Mouse (Mus musculus) c-Kit-positive CD71-negative TER-119-negative erythroid progenitor cells, embryonic 14.5 days (primary cell): ENCODE data around the gene Prkcz.

Source experiments
- DNase-seq: peaks from one replicate; pipeline ENCODE4 v3.0.0-alpha.2; 2013; ENCODE audit warnings: low read depth

The Prkcz gene

DNA sequence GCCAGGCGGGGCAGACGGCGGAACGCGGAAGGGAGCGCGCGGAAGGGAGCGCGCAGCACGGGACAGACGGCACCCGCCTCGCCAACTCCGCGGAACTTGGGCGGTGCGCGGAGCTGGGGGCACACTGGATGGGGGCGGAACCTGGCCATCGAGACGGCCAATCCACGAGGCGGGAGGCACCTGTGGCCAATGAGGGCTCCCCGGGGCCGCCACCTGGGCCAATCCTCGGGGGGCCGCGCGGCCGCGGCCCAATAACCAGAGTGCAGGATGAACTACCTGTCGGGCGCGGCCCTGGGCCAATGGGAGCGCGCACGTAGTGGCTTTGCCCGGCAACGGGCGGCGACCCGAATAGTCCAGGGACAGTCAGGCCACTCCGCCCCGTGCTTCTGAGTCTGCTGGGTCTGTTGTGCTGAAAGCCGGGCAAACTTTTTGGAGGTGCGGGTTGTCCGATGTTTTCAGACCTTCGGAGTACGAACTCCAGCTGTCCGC is at the start of gene Prkcz:
Gene Prkcz (minus strand): TSS at position 59 of the 489 bp plus-strand sequence.
- DNase-seq: no peak

DNA sequence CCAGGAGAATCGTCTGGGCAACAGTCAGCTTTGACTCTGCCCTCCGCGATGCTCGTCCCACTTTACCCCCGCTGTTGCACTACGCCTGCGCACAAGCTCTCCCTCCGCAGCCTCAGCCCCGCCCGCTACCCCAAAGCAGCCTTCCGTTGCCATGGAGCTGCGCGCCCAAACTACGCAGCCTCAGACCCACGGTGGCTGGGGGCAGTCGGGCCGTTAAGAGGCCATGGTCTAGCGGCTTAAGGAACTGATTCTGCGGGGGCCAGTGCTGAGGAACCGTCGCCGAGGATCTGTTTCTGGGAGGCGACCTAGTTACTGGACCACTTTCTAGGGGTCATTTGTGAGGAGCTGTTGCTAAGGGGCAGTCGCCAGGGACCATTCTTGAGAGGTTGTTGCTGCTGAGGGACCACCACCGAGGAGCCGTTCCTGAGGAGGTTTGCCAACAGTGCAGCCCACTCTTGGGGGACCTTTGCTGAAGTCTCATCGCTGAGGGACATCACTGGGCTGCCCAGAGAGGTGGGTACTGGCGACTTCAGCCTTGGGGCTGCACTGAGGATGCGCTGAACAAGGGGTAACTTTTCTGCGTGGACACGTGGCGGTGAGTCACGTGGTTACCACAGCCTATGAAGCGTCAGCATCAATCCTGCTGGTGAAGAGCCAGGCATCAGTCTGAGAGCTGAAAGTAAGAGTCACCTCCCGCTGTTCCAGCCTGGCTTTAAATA is 48.1 kb upstream of the Prkcz start, which contains the start of gene Cfap74:
Gene Cfap74 (plus strand): TSS at position 133 of the 719 bp plus-strand sequence.
- peak; percentile 26 for DNase-seq

DNA sequence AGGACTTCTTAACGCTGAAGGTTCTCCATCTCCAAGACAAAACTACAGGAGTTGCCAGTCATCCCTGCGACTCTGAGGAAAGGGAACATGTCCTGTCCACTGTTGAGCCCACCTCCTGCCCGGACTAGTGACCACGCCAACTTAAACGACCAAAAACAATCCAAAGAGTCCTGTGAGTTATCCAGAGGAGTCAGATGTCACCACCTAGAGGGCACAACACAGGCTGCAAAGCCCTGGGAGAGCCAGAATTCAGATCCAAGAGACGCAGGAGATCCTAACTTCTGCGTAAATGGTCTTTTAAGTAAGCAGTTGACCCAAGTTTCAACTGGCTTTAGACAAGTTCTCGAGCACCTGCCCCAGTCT is 47.5 kb upstream of the Prkcz start:
- DNase-seq: no peak

DNA sequence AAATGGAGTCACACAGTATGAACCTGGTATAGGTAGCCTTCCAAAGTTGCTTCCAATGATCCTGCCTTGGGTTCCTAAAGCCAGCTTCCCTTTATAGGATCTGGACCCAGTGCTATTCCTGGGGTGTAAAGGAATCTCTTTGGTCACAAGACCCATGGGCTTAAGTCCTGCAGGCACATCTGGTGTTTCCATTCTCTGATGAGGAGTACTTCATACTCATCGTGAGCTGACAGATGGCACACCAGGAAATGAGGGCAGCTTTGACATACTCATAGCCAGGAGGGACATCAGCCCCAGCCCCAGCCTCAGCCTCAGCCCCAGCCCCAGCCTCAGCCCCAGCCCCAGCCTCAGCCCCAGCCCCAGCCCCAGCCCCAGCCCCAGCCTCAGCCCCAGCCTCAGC is 41.3 kb upstream of the Prkcz start:
- no peak for DNase-seq

DNA sequence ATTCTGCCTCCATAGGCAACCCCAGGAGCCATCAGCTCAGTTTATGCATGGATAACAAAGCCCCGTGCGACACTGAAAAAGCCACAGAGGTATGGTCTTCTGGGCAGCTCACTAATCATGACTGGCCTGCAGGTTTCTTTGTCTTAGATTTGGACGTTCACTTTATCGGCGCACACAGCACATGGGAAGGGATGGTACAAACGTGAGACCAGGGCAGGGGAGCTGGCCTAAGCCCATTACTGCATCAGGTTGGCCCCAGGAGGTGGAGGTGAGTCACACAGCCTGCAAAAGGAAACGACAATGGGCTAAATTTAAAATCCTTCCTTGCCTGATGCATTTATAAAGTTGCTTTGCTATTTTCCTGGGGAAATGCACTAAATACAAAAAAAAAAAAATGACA is 40.0 kb upstream of the Prkcz start:
- no peak for DNase-seq

DNA sequence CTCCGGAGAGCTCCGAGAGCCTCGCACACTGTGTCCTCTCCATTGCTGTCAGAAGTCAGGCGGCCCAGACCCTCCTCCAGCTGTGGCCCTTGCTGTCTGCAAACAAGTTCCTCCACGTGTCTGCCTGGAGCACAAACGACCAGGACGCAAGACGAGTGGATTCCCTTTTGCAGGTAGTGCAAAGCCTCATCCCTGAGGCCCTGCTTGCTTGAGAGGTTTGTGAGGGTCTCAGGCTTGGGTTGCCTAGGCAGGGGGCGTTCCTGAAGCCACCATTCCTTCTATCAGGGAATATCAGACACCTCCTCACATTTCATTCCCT is 37.0 kb upstream of the Prkcz start:
- no peak for DNase-seq

DNA sequence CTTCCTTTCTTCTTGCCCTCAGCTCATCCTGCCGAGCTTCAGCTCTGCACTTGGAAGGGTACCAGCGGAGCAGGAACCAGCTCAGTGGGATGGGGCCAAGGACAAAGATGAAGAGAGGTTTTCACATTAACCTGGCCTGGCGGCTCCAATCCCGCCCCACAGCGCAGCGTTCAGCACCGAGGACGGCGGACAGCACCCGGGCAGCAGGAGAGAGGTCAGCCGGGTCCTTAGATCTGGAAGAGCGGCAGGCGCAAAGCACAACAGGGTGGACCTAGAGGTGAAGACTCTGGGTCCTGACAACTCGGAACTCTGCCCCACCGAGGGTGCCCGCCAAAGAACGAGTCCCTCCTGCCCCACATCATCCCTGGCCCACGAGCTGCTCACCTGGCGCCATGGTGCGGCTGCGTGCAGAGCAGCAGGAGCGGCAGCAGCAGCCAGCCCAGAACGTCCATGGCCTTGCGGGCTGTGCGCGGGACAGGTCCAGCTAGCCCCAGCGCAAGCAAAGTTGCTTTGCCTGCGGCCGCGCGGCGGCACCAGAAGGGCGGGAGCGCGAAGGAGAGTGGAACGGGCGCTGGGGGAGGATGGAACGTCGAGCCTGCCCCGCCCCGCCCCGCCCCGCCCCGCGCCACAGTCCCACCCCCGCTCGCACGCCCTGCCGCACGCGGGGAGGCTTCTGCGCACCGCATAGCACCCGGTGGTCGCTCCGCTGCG is 36.5 kb upstream of the Prkcz start, which contains the start of gene Gabrd:
Gene Gabrd (minus strand): TSS at position 602 of the 711 bp plus-strand sequence.
- DNase-seq: peak; percentile 30

DNA sequence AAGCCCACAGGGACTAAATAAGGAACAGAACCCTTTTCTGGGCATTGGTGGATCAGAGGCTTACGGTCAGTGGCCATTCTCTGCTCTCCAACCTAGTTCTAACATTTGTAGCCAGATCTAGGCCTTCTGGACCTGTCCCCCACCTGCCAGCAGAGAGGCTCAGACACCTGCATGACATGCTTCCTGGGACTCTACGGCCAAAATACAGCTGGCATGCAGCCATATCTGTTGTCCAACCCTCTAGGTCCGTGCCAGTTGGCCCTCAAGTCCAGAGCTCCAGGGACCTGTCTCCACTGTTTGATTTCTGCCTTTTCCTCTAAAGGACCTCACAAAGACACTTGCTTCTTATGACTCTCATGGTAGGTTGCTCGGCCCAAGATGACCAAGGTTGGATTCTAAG is 35.6 kb upstream of the Prkcz start:
- DNase-seq: no peak

DNA sequence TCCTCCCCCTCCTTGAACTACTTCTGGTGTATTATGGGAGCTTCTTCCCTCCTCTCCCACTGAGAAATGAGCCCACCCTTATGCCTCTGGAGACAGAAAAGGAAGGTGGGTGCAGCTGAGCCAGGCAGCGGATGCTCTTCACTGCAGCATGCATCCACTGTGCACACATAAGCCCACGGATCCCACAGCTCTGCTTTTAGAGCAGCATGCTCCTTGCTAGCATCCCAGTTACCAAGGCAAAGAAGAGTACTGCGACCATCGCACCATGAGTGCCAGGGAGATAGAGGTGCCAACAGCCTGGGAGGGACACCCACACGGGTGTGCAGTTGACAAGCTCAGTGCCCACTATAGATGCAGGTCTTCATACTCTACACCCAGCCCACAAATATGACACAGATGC is 34.3 kb upstream of the Prkcz start:
- DNase-seq: no peak

DNA sequence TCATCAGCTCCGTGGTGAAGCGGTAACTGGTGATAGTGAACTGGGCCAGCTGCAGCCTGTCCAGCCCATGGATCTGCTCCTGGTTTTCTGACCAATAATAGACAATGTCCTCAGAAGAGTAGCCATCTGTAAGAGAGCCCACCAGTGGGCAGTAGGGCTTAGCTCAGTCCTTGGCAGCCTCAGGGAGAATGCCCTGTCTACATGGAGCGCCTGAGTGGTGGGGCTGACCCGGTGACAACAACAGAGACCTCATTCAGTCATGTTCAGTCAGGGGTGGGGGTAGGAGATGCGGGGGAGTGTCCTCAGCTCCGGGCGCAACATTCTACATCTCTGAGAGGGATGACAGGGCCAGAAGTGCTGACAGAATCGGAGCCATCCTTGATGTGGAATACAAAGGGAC is 26.0 kb upstream of the Prkcz start:
- no peak for DNase-seq

DNA sequence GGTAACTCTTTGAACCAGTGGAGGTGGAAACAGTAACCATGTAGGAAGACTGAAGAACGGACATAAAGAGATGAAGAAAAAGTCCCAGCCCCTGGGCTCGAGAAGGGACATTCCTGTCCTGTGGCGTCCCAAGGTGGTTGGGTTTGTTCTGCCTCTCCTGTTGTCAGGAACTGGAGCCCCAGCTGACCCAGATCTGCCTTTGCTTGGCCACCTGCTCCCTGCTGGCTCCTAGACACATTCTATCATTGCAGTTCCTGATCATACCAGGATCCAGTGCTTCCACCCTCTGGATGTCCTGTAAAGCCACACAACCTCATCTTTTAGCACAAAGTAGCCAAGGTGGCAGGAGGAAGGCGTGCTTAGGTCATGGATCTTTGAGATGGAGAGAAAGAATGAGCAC is 22.2 kb upstream of the Prkcz start:
- DNase-seq: no peak

DNA sequence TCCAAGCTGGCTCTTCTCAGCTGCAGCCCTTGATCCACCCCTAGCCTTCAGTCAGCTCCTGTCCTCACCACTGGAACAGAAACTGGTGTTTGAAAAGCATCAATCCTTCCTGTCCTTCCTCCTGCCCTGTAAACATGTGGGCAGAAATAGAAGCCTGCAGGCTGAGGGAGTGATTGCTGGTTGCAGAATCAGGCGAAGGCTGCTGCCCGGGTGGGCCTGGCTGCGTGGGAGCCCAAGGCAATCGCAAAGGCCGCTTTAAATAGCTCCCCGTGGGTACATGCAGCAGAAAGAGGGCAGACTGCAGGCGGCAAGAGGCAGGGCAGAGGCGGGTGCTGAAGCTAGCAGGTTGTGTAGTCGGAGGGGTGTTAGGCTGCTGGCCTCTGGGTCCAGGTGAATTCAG is 21.6 kb upstream of the Prkcz start:
- no peak for DNase-seq

DNA sequence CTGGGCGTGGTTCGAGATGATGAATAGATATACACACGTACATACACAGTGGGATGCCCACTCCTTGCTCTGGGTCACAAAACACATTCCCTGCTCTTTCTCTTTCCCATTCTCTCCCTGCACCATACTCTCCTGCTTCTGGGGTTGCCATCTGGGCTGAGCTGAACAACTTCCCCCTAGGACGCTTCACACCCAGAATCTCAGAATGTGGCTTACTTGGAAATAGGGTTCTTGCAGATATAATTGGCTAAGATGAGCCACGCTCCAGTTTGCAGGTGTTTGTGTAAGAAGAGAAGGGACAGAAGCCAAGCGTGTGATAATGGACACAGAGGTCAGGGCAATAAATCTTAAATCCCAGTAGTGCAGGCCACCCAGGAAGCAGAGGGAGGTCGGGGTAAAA is 20.8 kb upstream of the Prkcz start:
- DNase-seq: no peak

DNA sequence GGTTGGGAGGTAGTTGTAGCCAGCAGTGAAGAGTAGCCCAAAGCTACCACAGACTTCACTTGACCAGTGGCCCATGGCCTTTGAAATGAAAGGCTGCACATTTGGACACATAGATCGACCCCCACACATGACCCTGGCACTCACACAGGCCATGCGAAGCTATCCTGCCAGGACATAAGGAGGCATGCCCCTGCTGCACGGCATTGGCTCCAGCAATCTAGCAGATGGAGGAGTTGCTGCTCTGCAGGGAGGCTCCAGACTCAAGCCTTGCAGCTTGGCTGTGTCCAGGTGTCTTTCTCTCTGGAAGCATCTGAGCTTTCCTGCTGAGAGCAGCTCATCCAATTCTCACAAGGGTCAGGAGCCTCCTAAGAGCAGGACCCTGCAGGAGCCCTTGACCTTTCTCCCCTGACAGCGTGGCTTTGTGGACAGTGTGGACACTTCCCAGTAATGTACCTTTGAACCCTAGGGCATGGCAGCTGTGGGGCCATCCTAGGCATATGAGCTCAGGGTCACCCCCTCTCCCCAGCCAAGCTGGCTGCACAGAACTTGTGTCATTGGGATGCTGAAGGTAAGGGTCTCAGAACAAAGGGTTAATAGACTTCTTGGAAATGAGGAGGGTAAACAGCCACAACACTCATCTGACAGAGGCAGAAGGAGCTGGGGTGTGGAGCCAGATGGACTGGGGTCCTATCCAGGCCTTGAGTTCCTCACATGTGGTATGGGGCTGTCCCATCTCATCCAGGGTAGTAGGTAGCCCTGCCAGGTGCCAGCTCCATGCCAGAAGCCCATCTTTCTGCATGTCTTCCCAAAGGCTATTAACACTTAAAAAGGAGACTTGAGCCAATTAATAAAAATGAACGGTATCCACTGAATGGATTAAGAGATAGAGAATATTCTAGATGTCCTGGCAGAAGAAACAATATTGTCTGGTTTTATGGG is 10.9 kb upstream of the Prkcz start:
- DNase-seq: no peak

DNA sequence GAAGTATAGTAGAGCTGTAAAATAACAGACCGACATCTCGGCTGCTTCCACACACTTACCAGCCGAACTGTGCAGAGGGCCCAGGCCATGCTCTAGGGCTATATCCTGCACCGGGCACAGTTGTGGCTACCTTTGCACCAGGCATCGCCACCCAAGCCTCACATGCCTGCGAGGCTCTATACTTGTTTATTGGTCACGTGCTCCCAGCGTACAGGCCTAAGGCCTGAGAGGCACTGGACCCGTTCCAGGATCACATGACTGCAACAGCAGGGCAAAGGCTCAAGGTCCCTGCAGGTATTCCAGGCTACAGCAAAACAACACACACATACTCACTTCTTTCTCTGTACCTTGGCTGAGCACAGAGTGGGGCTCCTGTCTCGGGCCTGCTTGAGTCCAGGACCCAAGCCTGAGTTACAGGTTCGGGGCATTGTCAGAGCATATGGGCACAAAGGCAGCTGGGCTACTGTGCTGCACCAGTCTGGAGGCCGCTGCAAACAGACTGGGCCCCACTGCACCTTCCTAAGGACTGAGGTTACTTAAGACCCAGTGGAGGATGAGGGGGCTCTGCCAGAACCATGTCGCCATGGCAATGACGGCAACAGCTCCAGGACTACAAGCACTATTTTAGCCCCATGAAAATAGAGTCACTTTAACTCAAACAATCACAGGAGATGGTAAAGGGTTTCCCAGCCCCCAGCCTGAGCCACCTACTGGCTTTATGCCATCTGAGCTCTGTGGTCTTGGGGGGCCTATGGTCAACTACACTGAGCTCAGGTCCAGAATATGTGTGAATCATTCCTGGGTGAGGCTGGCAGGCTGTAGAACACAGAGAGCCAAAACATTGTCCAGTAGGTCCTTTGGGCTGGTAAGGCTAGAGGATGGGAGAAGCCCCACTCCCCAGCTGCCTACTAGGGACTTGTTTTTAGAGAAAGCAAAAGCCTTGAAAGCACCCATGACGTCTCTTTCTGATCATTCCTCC is 9.9 kb upstream of the Prkcz start:
- DNase-seq: no peak

DNA sequence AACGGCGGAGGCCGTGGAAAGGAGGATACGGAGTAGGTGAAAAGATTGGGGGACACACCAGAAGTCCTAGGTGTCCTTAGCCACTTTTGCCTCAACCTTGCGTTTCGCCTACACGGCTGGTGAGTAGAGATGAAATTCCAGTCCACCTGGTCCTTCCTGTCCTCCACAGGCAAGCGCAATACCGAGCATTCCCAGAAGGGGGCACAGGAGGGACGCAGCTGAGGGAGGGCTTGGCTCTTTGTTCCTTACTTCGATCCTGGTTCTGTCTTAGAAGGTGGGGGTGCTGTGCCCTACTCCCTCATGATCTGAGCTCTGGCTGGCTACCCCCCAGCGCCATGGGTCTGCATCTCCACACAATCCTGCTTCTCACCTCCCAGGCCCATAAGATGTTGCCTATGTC is 7.5 kb upstream of the Prkcz start:
- DNase-seq: no peak

DNA sequence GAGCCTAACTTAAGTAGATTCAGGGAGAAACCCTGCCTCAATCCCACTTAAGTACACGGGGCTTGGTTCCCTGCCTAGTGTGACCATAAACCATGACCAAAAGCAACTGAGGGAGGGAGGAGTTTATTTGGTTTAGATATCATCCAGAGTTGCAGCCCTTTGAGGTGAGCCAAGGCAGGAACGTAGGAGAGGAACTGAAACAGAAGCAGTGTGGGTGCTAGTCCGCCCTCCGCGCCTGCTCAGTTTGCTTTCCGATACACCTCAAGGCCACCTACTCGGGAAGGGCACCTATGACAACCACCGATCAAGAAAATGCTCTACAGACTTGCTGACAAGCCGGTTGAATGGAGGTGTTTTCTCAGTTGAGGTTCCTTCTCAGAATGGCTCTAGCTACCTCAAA is 6.6 kb upstream of the Prkcz start:
- DNase-seq: no peak

DNA sequence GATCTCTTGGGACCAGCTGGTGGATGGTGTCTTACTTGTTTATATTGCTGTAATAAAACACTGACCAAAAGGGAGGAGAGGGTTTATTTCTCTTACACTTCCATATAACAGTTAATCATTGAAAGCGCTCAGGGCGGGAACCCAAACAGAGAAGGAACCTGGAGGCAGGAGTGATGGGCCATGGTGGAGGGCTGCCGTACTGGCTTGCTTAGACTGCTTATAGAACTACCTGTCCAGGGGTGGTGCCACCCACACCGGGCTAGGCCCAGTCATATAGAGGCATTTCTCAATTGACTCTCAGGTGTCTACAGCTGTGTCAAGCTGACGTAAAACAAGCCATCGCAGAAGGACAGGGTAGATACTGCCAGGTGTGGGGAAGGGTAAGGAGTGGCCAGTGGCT is 5.6 kb upstream of the Prkcz start:
- DNase-seq: no peak

DNA sequence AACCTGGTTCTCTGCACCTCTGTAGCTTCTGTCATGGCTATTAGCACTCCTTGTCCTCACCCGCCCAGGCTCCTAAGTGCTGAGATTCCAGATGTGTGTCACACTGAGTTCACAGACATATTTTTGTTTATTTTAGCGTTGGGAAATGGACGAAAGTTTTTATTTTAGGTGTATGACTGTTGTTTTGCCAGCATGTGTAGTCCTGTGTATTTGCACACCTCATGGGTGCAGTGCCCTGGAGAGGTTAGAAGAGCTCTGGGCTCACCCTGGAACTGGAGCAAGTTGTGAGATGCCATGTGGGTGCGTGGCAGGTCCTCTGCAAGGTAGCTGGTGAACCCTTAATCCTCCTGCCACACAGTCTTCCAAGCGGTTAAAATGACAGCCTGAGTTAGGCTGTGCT is 1.3 kb upstream of the Prkcz start:
- no peak for DNase-seq

DNA sequence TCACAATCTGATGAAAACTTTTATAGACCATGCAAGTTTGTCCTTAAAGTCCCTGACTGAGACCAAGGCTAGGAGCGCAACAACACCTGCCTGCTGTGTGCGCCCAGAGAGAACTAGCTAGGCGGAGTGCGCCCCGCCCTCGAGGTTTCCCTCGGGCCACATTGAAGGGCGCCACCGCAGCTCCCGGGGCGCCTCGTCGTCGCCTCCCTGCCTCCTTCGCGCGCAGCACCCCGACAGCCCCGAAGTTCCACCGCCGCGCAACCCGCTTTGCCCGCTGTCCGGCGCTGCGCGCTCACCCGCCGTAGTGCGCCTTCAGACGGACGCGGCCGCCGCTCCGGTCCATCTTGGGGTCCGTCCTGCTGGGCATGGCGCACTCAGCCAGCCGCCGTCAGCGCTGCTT is 305 bp downstream of the Prkcz start:
- no peak for DNase-seq
